Mouse (Mus musculus) heart, adult 11 months (tissue): ENCODE data around the gene Ppfia2.

ENCODE experiments used
- DNase-seq: peaks from one replicate; pipeline ENCODE4 v3.0.0; 2022

Gene Ppfia2

DNA sequence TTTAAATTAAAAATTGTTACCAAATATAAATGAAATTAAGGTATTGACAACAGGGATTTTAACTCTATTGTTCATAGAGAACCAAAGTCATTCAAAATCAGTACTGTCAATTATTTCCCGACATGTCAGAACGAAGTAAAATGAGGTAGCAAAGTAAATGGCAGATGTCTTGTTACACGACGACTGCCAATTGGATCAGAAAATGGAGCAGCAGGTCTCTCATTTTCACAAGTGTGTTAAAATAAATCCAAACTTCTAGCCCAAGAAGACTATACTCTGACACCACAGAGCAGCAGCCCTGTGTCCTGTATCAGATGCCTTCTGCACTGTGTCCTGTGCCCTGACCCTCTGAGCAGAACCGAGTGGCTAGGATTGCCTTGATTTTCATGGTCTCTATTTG, 454.2 kb downstream of the Ppfia2 start:
- no peak for DNase-seq

DNA sequence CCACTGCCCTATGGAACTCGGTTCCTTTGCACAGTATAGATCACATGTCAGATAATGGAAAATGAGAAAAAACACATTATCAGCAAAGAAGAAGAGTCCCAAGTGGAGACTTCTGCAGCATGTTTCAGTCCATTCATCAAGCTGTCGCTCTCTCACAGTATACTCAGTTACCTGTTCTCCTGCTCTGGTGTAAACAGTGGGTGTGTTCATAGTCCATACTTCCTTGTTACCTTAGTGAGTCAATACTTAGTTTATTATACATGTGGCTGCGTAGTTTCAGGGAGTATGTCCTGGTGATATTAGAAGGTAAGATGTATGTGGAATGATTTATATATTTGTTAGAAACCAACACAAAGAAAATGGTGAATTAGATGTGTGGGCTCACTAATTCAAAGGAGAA, 454.7 kb downstream of the Ppfia2 start:
- peak; percentile 35 for DNase-seq

DNA sequence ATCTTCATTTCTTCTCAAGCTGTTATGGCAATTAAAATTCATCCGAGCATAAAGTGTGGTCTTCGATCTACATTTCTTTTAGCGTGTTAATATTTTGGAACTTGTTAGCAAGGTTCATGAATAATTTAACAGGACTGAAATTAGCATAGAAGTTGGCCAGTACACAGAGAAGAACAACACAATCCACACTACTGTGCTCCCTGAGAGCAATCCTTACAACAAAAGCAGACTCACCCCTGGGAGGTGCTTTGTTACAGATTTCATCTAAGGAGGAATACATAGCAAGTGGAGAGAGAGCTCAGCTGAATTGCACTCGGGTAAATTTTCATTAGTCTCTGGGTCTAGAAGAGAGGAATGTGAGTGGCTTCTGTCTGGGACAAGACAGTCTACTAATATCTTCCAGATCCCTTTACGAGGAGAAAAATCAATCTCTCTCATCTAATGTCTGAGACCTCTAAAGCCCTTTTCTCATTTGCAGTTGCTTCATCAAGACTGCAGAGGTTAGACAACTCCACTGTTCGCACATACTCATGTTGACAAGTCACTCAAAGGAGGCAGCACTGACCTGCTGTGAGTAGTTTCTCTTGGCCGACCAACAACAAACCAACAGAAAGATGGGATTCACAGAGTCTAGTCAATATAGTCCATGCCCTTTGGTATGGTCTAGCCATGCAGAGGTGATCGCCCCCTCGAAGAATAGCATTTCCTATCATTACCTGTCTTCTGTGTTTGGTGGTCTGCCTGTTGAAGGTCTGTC, 458.6 kb downstream of the Ppfia2 start:
- no peak for DNase-seq

DNA sequence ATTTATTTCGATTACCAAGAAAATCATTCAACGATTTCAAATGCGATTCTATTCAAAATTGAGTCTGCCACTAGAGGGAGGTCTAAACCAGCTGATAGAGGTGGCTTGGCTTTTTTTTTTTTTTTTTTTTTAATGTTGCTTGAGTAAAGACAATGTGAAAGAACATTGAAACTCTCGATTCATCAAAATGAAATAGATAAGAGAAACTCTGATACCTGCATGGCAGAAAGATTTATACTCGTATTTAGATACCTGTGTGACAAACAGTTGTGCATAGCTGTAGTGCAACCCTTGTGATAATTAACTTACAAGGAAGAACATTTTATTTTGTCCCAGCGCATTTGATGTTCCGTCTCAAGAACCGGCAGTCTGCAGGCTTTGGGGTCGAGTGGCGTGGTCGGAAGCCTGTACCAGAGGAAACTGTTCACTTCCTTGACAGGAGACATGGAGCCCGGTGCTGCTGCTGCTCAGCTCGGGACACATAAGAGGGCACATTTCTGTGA, 462.5 kb downstream of the Ppfia2 start:
- no peak for DNase-seq

DNA sequence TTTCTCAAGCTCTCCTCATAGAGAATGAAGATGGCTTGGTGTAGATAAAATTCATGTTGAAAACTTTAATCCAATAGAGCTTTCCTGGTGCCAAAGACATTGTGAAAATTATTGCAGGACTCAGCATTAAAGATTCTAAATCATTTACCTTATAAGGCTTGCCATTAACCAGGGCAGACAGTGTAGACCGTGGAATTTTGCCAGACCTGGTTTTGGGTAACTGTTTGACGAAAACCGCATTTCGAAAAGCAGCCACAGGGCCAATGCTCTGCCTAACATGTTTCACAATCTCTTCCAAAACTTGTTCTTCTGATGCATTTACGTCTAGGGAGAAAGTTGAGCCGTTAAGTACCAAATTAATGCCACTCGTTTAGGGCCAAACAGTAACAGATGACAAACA, 466.9 kb downstream of the Ppfia2 start:
- peak; percentile 74 for DNase-seq

DNA sequence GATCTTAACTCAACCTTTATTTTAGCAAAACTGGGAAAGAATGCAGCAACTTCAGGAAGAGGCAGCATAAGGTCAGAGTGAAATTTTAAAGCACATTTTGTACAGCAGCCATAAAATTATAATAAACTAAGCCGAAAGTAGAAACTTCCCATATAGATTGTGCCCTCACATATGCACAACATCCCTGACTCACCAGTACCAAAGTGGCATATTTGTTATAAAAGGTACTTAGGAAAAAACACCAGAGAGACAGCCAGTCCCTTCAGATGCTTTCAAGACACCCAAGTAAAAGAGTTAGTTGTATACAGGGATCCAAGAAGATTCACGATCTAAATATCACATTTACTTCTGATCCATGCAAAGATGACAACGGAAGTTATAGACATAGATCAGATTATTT, 468.7 kb downstream of the Ppfia2 start:
- DNase-seq = no peak

DNA sequence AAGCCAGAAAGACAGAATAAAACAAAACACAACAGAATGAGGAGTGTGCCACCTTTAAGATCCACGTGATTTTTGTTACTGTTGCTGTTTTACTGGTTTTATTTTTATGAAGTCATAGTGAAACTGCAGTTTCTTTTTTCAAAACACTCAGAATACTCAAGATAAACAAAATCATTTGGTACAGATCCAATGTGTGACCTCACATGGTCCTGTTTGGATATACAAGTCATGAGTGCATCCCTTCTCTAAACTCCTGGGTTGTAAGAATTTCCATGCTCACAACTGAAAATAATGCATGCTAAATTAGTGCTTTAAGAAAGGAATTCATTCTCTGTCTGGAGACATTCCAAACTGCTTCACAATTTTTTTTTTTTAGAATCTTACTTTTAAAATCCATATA, 469.3 kb downstream of the Ppfia2 start:
- DNase-seq = no peak

DNA sequence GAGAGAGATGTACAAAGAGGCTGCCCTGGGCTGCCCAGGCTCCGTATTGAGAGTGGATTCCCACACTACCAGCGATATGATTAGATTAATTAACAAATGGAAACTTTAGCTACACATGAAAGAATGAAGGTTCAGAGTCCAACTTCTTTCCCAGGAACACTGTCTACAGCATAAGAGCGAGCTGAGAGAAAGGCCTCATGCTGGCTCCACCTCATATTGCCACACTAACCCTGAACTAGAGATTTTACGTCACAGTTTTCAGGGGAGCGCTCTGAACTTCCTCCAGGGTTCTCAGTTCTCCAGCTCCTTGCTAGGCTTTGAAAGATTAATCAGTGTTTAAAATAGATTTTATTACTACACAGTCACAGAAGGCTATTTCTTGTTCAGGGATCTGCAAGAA, 471.2 kb downstream of the Ppfia2 start:
- DNase-seq = no peak

DNA sequence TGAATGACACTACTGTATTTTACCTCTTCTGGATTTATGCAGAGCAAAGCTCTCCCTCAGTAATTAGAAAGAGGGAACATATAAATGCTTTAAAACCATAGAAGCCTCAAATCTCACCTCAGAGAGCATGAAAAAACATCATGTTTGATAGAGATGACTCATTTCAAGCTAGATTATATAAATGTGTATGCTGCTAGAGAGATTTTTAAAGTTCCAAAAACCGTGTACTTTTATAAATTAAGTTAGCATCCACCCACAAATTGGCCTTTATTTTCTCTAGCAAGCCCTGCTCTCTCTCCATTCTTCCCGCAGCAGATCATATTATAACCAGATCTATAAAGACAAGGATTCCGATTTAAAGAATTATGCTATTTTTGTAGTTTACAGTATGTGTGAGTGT, 488.9 kb downstream of the Ppfia2 start:
- DNase-seq = no peak

DNA sequence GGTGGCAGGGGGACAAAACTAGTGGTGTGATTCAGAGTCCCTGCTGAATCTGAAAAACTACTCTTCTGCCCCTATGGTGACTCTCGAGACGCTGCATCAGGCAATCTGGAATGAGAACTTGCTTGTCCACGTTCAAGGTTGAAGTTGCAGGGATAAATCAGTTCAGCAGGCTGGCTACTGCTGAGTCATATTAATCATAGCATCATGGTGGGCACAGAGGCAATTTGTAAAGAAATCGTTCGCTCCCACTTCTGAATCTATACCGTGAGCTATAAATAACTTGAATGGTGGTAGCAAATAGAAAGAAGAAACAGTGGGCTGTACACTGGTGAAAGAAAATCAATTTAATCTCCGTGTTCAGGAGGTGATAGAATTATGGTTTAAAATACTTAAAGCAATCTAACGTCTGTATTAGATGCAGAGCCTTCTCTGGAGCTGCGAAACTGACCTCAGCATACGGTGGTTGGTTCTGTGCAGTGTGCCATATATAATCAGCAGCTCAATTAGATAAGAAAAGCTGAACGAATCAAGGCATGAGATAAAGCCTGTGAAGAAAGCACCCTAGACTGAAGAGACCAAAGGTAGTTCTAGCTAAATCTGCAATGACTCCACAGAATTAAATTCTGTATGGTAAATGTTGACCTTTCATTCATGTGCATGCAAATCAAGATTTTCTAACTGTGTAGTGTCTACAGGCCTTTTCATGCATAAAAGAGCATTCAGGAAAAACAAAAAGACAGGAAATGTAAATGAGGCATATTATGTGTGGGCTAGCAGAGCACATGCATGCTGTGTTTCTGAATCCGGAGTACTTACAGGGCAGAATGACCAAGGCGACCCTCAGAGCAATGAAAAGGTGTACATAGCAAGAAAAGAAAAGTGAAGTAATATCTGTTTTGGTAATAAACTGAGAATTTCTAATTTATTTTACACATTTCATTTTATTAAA, 505.3 kb downstream of the Ppfia2 start:
- no peak for DNase-seq
